Mouse (Mus musculus): ENCODE data around the gene Ptpn7. TPM values are rescaled to one million over a fixed set of nuclear protein-coding genes. Genes with fewer than 3 reads are reported as not detected.
"Not testable (repeated sequence)": the region's sequence is repeated elsewhere in the genome, so short reads cannot be mapped to it uniquely, and the experiment has no call there.

Gene Ptpn7
- polyA plus RNA-seq, 1 experiment: 0.29 TPM

DNA sequence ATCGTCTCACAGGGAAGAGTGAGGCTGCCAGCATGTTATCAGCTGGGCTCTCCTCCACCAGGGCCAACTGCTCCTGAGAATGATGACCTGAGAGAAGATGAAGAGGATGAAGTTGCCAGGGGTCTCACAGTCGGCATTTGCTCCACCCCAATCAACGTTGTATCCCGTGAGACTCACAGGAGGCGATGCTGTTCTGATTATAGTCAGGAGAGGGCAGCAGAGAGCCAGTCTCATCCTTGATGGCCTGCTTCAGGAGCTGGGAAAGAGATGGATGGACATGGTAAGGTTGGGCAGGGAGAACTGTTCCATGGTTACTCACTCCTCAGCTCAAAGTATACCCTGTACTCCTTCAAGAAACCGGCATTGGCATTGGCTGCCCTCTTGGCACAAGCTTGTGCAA lies 22.4 kb upstream of the Ptpn7 start:
- no peak overlapping the region for H3K4me3 ChIP-seq (replicated peaks; ENCODE audit: insufficient read depth, low read depth, low read length)
- TF ChIP-seq POLR2A (IDR thresholded peaks at IDR 0.05; ENCODE audit: borderline replicate concordance, insufficient read depth, low read length) (no peak), CTCF (IDR thresholded peaks at IDR 0.05; ENCODE audit: borderline replicate concordance, insufficient read depth, low read depth, low read length) (peak; percentile 93)
- H3K4me1 ChIP-seq (ENCODE audit: control insufficient read depth, insufficient read depth, low read length): no peaks in the 10 kb centered on the region
- WGBS: 15% methylated on average over 6 of the region's 6 CpGs
- H3K27ac ChIP-seq (ENCODE audit: insufficient read depth, low read length): no peak overlapping the region
- peaks cover 3% of the 10 kb centered on the region; the same call in 1 of the 2 replicates for H3K27me3 ChIP-seq (ENCODE audit: control insufficient read depth, insufficient read depth, low read length)
- DNase-seq: peak; percentile 53 to 79

DNA sequence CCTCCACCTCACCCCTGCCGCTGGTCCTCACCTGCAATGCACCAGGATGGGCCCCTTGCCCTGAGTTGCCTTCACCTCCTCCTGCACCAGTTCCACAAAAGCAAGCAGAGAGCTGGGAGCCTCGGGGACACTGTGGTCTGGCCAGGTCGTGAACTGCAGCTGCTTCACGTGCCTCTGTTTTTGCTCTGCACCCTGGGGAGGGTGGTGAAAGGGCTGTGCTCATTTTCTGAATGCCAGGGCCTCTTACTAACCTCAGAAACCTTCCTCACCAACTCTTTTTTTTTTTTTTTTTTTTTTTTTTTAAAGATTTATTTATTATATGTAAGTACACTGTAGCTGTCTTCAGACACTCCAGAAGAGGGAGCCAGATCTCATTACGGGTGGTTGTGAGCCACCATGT lies 21.2 kb upstream of the Ptpn7 start:
- not testable (repeated sequence) for DNase-seq; H3K27ac ChIP-seq (ENCODE audit: insufficient read depth, low read length); H3K4me3 ChIP-seq (replicated peaks; ENCODE audit: insufficient read depth, low read depth, low read length); H3K27me3 ChIP-seq (ENCODE audit: control insufficient read depth, insufficient read depth, low read length); H3K4me1 ChIP-seq (ENCODE audit: control insufficient read depth, insufficient read depth, low read length)
- 77% methylated on average over 5 of the region's 5 CpGs for WGBS

DNA sequence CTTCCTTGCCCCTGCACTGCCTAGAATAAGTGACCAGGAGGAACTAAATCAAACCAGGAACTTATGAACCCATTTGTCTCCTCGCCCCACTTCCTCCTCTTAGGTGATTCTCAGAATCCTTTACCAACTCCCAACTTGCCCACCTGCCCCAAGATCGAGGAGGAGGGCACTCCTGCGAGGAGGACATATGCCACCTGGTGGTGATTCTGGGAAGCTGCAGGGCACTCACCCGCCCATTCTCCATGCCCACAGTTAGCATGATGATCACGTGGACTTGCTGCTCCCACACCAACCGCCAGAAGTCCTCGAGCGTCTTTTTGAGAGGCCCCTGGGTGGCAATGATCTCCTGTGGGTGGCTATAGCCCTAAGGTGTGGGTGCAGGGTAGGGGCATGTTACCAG lies 19.8 kb upstream of the Ptpn7 start:
- no peak for TF ChIP-seq POLR2A (IDR thresholded peaks at IDR 0.05; ENCODE audit: borderline replicate concordance, insufficient read depth, low read length)
- peak; percentile 85 for TF ChIP-seq CTCF (IDR thresholded peaks at IDR 0.05; ENCODE audit: borderline replicate concordance, insufficient read depth, low read depth, low read length)
- Histone ChIP-seq H3K27me3 (ENCODE audit: control insufficient read depth, insufficient read depth, low read length) (no peaks in the 10 kb centered on the region), H3K4me3 (replicated peaks; ENCODE audit: insufficient read depth, low read depth, low read length) (no peak overlapping the region), H3K4me1 (ENCODE audit: control insufficient read depth, insufficient read depth, low read length) (no peaks in the 10 kb centered on the region), H3K27ac (ENCODE audit: insufficient read depth, low read length) (no peak overlapping the region)
- peak in 1 of 2 experiments; percentile 39 for DNase-seq
- 11% methylated on average over 8 of the region's 8 CpGs for WGBS

DNA sequence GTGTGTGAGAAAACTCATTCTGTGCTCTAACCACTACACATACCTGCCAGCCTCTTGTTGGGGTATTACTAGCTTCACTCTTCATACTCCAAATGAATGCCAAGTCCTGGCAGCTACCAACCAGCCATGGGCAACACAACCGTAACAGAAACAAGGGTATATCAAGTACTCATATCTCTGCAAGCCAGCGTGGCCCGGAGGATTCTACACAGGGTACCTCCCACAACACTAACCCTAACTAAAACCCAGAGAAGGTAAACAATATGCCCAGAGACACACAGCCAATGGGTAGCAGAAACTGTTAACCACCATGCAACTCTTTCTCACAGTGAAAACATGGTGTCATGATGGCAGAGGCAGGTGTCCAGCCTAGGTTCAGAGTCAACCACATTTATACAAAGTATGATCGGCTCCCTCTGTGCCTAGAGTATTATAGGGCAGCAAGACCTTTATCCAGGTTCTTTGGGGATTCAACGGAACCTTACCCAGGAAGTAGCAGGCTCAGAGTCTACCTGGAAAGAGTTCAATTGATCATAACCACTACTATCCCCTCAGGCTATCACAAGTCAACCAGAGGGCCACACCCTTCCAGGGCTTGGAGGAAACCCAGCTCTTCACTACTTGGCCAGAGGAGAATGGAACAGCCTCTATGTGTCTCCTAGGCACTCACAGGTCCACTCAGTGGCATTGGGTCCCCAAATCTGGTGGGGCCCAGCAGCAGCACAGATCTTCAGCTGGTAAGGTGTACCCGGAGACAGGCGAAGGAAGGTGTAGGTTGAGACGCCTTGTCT lies 7.7 kb upstream of the Ptpn7 start:
- H3K4me1 ChIP-seq (ENCODE audit: control insufficient read depth, insufficient read depth, low read length): 0 out of 2 replicates have a peak, but pooled peaks cover 6% of the 10 kb centered on the region
- H3K27ac ChIP-seq (ENCODE audit: insufficient read depth, low read length): no peak overlapping the region
- H3K4me3 ChIP-seq (replicated peaks; ENCODE audit: insufficient read depth, low read depth, low read length): no peak overlapping the region
- no peaks in the 10 kb centered on the region for H3K27me3 ChIP-seq (ENCODE audit: control insufficient read depth, insufficient read depth, low read length)
- WGBS: 98% methylated on average over 8 of the region's 8 CpGs
- no peak for DNase-seq
- no peak for TF ChIP-seq CTCF (IDR thresholded peaks at IDR 0.05; ENCODE audit: borderline replicate concordance, insufficient read depth, low read depth, low read length)

DNA sequence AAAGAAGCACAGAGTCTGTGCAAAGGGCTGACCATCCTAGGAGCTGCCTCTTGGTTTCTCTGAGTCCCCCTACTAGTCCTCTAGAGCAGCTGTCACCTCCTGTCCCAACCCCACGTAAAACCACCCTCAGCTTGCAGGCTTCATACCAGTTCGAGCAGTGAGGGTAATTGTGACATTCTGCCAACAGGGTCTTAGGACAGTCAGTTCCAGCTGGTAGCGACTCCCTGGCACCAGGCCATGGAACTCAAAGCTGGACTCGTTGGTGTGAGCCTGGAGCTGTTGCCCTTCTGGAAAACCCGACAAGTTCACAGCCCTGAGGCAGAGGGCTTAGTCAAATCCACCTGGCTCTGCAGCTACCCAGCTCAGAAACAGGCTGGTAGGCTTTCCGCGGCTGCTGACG lies 6.5 kb upstream of the Ptpn7 start:
- TF ChIP-seq CTCF (IDR thresholded peaks at IDR 0.05; ENCODE audit: borderline replicate concordance, insufficient read depth, low read depth, low read length) (no peak), POLR2A (IDR thresholded peaks at IDR 0.05; ENCODE audit: borderline replicate concordance, insufficient read depth, low read length) (no peak)
- no peak overlapping the region for H3K4me3 ChIP-seq (replicated peaks; ENCODE audit: insufficient read depth, low read depth, low read length)
- no peak for DNase-seq
- H3K4me1 ChIP-seq (ENCODE audit: control insufficient read depth, insufficient read depth, low read length): 0 out of 2 replicates have a peak, but pooled peaks cover 6% of the 10 kb centered on the region
- 24% methylated on average over 8 of the region's 8 CpGs for WGBS
- no peaks in the 10 kb centered on the region for H3K27me3 ChIP-seq (ENCODE audit: control insufficient read depth, insufficient read depth, low read length)
- no peak overlapping the region for H3K27ac ChIP-seq (ENCODE audit: insufficient read depth, low read length)

DNA sequence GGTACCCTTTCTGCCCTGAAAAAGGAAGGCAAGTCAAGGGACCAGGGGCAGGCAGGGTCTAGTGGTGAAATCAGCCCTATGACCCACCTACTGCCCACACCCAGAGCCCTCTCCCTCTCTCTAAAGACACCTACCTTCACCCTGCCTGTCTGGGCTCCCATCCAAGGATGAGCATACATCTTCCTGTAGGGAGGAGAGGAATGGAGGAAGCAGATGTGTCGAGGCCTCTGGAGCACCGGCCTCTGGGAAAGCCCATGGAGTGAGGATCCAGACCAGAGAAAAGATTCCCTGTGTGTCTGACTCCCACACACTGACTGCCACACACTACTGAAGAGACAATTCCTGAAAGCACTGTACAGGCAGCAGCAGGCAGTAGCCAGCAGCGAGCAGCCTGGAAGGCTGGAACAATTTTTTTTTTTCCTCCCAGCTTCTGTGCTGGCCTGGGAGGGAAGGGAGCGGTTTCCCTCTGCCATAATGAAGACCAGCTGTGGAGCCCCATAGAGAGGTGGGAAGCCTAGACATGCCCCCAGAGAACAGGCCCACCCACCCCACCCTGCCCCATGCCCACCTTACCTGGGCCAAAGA lies 6.0 kb upstream of the Ptpn7 start:
- Histone ChIP-seq H3K4me3 (replicated peaks; ENCODE audit: insufficient read depth, low read depth, low read length) (no peak overlapping the region), H3K27me3 (ENCODE audit: control insufficient read depth, insufficient read depth, low read length) (no peaks in the 10 kb centered on the region), H3K27ac (ENCODE audit: insufficient read depth, low read length) (no peak overlapping the region), H3K4me1 (ENCODE audit: control insufficient read depth, insufficient read depth, low read length) (0 out of 2 replicates have a peak, but pooled peaks cover 6% of the 10 kb centered on the region)
- 72% methylated on average over 4 of the region's 4 CpGs for WGBS
- TF ChIP-seq POLR2A (IDR thresholded peaks at IDR 0.05; ENCODE audit: borderline replicate concordance, insufficient read depth, low read length) (no peak), CTCF (IDR thresholded peaks at IDR 0.05; ENCODE audit: borderline replicate concordance, insufficient read depth, low read depth, low read length) (no peak)
- no peak for DNase-seq

DNA sequence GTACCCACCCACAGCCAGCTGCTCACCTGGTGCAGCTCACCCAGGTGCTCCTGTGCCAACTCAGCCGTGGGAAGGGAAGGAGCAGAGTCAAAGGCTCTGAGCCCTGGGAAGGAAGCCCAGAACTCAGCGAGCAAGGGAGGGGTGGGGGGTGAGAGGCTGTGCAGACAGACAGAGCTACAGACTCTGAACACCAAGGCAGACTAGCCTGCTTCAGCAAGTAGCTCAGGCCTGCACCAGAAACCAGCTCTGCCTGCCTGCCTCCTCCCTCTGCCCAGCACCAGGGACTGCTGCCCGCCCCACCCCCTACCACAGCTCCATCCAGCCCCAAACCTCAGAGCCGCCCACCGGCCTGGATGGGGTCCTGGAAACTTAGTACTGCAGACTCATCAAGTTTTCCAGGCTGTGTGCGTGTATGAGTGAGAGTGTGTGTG lies 4.5 kb upstream of the Ptpn7 start:
- TF ChIP-seq CTCF (IDR thresholded peaks at IDR 0.05; ENCODE audit: borderline replicate concordance, insufficient read depth, low read depth, low read length) (no peak), POLR2A (IDR thresholded peaks at IDR 0.05; ENCODE audit: borderline replicate concordance, insufficient read depth, low read length) (no peak)
- 51% methylated on average over 6 of the region's 6 CpGs for WGBS
- DNase-seq: no peak
- Histone ChIP-seq H3K4me3 (replicated peaks; ENCODE audit: insufficient read depth, low read depth, low read length) (no peak overlapping the region), H3K27ac (ENCODE audit: insufficient read depth, low read length) (no peak overlapping the region), H3K27me3 (ENCODE audit: control insufficient read depth, insufficient read depth, low read length) (no peaks in the 10 kb centered on the region), H3K4me1 (ENCODE audit: control insufficient read depth, insufficient read depth, low read length) (peaks cover 12% of the 10 kb centered on the region)

DNA sequence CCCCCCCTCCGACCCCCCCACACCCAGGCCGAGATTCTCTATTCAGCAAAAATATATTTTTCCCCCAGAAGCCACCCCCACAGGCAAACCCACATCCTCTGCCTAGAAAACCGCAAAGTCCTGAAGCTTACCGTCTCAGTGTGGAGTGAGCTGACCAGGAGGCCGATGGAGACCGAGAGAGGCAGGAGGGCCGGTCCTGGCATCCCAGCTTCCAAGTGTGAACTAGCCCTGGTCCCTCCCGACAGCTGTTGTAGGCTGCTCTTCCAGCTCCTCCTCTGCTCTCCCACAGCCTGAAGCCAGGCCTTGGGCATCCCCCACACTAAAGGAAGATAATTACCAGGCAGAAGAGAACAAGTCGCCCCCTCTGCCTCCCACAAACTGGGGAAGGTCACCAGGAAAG lies 3.5 kb upstream of the Ptpn7 start:
- Histone ChIP-seq H3K4me3 (replicated peaks; ENCODE audit: insufficient read depth, low read depth, low read length) (no peak overlapping the region), H3K27ac (ENCODE audit: insufficient read depth, low read length) (no peak overlapping the region), H3K27me3 (ENCODE audit: control insufficient read depth, insufficient read depth, low read length) (no peaks in the 10 kb centered on the region), H3K4me1 (ENCODE audit: control insufficient read depth, insufficient read depth, low read length) (peaks cover 12% of the 10 kb centered on the region)
- no peak for DNase-seq
- TF ChIP-seq POLR2A (IDR thresholded peaks at IDR 0.05; ENCODE audit: borderline replicate concordance, insufficient read depth, low read length) (no peak), CTCF (IDR thresholded peaks at IDR 0.05; ENCODE audit: borderline replicate concordance, insufficient read depth, low read depth, low read length) (no peak)
- 63% methylated on average over 9 of the region's 9 CpGs for WGBS
